Mouse (Mus musculus): ENCODE results near the gene Arhgap36. TPM values are rescaled to one million over a fixed set of nuclear protein-coding genes. Genes with fewer than 3 reads are reported as not detected.
A peak's percentile ranks its signal among the peaks of the same experiment; 100 is the strongest.

The Arhgap36 gene
- total RNA-seq (2021) = not detected
- long read RNA-seq, experiment 1 = 0 reads
- long read RNA-seq, experiment 2 = 0 reads

DNA sequence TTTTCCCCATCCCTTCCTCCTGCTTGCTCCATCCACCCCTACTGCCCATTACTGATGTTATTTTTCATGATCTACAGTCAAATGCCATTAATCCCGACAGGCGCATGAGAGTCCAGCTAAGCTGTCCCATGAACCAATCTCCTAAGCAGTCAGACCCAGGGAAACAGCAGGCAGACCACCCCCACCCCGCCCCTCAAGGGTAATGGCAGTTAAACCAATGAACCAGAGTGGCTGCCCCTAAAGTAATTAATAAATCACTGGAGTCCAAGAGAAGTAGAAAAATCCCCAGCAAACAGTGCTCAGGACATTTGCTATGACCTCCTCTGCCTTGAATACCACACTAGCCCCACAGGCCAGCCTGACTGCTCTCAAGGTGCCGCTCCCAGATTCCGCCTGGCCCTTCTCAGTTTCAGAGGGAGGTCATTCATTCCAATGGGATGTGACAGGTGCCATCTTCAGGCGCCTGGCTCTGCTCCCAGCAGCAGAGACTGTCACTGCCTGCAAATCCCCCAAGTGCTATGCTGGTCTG is at the start of gene Arhgap36:
Arhgap36 (plus strand) TSS at position 504 of the 529 bp plus-strand sequence.
- intact Hi-C loops (cut with DNase I) = no loop called here
- no peak for TF ChIP-seq CTCF (IDR thresholded peaks at IDR 0.05)
- DNase-seq = no peak
- no peak within 1 kb of the TSS for H3K27ac ChIP-seq
- no peak within 1 kb of the TSS for H3K4me3 ChIP-seq

DNA sequence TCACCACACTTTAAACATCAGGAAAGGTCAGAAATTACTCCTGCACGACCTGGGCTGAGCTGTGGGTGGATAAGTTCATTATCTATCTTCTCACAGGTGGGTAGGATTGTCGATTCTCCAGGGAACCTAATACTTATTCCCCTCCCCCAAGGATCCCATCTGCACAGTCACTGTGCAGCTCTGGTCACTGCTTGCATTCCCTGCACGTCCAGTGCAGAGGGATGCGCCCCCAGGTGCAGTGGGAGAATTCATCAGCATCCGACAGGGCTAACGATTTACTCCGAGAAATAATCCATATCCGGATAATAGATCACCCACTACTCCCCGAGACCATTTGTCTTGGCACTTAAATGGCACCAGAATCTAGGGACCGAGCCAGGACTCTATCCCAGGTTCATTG is 6.0 kb upstream of the Arhgap36 start:
- no peak overlapping the region for H3K4me3 ChIP-seq
- DNase-seq = no peak
- no peak overlapping the region for H3K27ac ChIP-seq
- no peak for TF ChIP-seq CTCF (IDR thresholded peaks at IDR 0.05)
- intact Hi-C loops (cut with DNase I) = no loop called here

DNA sequence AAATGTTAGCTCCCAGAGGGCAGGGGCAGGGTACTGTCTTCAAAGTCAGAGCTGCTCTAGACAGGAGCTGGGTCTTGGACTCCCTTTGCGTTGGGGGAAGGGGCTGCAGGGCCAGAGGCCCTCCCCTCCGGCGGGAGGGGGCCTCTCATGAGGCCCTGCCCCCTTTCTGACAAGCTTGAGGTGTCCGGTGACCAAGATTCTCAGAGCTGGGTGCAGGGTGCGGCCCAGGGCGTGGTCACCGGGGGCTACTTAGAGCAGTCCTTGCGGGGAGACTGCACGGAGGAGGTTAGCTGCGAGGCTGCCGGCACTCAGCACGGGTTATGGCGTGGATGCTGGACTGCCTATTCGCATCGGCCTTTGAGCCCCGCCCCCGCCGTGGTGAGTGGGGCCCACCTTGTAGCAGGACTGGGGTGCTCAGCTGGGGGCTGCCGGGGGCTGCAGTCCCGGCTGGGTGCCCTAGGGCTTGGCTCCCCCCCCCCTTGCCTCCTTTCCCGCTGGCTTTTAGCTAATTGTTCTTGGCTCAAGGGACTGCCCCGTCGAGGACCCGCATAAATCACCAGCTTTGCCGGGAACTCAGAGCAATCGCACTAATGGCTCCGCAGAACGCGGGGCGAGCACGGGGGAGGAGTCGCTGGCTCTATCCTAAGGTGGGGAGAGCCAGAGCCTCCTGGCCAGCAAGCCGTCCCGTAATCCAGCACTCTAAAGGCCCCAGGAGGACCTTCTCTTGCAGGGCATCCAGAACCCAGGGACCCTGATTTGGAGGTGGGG is 6.7 kb downstream of the Arhgap36 start:
- peak; percentile 15 for DNase-seq
- intact Hi-C loops (cut with DNase I) = no loop called here
- no peak overlapping the region for H3K27ac ChIP-seq
- no peak for TF ChIP-seq CTCF (IDR thresholded peaks at IDR 0.05)
- peak overlapping the region; percentile 59 for H3K4me3 ChIP-seq

DNA sequence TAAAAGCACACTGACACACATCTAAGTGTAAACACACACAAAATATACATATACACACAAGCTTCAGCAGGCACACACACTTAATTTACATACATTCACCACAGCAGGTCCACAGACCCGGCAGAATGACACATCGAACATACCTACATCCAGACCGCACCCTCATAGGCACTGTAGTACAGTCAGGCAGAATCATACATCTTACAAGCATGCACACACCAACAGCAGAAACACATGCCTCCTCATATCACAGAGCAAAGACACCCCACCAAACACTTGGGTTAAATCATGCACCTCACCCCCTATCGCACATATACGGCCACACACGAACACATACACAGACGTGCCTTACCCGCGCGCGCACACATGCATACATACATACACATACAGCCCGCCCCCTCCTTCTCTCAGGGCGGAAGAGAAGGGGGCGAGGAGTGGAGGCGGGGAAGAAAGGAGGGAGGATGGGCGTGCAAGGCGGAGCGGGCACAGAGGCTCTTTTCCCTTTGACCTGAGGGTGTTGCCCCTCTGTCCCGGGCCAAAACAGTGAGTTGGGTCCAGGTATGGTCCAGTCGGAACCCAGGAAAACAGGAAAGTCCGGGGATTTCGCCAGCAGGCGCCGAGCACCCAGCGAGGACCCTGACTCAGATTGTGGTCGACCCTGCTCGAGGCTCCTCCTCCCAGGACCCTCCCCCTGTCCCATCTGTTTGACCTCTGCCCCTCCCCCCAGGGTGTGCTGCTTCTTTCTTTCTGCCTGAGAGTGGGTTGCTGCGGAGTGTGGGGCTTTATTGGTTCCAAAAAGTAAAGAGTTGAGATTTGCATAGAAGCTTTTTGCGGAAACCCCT is 16.4 kb downstream of the Arhgap36 start:
- no peak for TF ChIP-seq CTCF (IDR thresholded peaks at IDR 0.05)

DNA sequence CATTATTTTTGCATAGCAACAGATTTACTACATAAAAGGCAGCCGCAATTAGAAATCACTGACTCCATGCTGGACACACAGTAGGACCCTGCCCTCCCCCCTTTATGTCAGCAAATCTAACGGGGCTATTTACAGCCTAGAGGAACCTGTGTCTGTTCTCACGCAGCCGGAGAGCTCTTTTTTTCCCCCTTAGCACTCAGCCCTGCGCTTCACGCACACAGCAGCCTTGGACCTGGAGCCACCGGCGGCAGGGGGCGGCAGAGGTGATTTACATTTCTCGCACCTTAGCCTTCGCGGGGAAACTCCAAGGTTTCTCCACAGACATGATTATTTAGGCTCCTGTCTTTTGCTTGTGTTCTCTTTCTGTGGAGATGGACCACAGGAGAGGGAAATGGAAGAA is 17.1 kb downstream of the Arhgap36 start:
- TF ChIP-seq CTCF (IDR thresholded peaks at IDR 0.05) = no peak
- intact Hi-C loops (cut with DNase I) = no loop called here
- DNase-seq = no peak
- H3K27ac ChIP-seq = no peak overlapping the region
- no peak overlapping the region for H3K4me3 ChIP-seq

More for the DNA sequence above, 16.4 kb downstream of the Arhgap36 start:
- intact Hi-C loops (cut with DNase I) = no loop called here
- no peak for DNase-seq
- H3K4me3 ChIP-seq = no peak overlapping the region
- H3K27ac ChIP-seq = no peak overlapping the region

DNA sequence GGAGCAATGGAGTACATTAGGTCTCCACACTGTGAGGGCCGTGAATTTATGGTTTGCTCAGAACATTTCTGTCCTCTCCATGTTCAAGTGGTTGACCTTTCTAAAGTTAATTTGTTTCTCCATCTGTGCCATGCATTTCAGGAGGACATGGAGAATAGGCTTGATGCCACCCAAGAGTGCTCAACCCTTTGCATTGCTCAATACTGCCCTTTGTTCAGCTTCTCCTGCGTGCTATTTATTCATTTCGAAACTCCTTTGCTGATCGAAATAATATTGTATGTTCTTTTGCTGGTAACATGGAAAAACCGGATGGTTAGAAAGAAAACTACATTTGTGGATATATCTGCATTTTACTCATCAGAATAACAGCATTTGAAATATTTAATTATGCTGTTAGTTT is 25.4 kb downstream of the Arhgap36 start:
- DNase-seq = no peak
- no peak overlapping the region for H3K27ac ChIP-seq
- no peak overlapping the region for H3K4me3 ChIP-seq
- no peak for TF ChIP-seq CTCF (IDR thresholded peaks at IDR 0.05)
- intact Hi-C loops (cut with DNase I) = no loop called here

DNA sequence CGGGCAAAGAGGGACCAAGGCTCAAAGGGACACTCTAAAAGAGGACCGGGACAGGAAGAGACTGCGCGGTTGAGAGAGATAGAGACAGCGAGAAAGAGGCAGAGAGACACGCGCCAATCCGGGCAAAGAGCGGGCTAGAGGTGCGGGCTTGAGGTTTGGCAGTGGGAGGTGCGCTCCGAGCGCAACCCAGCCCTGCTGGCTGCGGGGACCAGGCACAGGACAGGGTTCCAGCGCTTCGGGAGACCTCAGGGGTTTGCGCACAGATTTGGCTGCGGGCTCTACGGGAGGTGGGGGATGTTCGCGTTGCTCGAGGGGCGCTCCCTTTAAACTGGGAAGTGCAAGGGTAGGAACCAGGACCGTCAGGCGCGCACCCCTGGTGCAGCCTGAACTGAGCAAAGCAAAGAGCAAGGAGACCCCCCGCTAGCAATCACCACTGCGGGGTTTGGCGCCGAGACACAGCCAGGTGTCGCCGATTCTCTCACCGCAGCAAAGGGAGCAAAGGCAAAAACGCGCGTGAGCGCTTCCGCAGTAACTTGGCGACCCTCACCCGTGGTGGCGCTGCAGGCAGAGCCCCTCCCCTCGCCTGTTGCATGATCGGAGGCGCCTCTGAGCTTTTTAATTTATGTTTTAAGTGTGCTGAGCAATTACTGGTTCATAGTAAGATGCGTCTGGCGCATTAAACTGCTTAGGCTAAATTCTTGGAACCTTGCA is 30.1 kb downstream of the Arhgap36 start:
- intact Hi-C loops (cut with DNase I) = no loop called here
- Histone ChIP-seq H3K27ac (no peak overlapping the region), H3K4me3 (peak overlapping the region; percentile 58)
- TF ChIP-seq CTCF (IDR thresholded peaks at IDR 0.05) = no peak
- no peak for DNase-seq

Other genes starting within 250 kb of the Arhgap36 start
- 10 to 100 TPM in 1 of 2 experiments, 1 to 10 TPM in 1; 8.1 to 34.0 TPM for gene Enox2, start 175.7 kb upstream of the Arhgap36 start, total RNA-seq (2021)
- gene Olfr1320, start 208.4 kb downstream of the Arhgap36 start, total RNA-seq (2021) = not detected